Comparison of ENCODE assay signal across 18 mouse cellular contexts in the genomic region with DNA sequence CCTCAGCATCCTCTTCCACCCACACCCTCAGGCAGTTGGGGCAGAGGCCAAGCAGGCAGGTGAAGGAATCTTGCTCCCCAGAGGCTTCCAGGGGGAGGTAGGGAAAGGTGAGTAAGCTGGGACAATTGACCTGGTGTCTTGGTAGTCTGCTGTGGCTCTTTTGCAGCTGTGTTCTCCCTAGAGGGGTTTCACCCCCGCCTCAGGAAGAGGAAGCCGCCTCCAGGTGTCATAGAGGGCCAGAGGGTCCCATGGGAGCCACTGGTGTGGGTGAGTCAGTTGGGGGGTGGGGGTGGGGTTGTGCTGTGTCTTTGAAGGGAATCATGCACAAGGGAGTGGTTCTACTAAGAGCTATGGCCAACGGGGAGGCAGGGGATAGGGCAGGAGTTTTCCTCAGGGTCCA.
DNase-seq lines count a peak whose midpoint lies in the region; ATAC-seq lines count a peak whose summit lies in the region.
"Had no signal": no experiment of that assay in that cellular context is flagged by ENCODE, and none has a peak within 500 bp of the region (broad histone marks: within the 10 kb centered on the region; RNA-seq: fewer than 3 reads in every experiment).

No protein-coding gene starts in this region.

- no peak overlapping the region for H3K4me3 ChIP-seq in heart, embryonic 16.5 days (ENCODE audit: low read length)
- H3K4me3 ChIP-seq: embryonic facial prominence, embryonic 15.5 days; forebrain, embryonic 13.5 days; neural tube, embryonic 13.5 days had no signal

- H3K36me3 ChIP-seq in heart, embryonic 16.5 days (ENCODE audit: control insufficient read depth, insufficient read depth) = no peaks in the 10 kb centered on the region
- H3K36me3 ChIP-seq: embryonic facial prominence, embryonic 15.5 days; neural tube, embryonic 13.5 days had no signal

- no peak for DNase-seq in heart, adult 18-20 months
- DNase-seq in B cell, adult 2 months = peak; percentile 84 to 86
- peak; percentile 51 for DNase-seq in NIH3T3 (ENCODE audit: low read depth)
- DNase-seq in kidney, postnatal 25 days = no peak
- no peak for DNase-seq in yolk sac, embryonic 10.5 days (ENCODE audit: low spot score)
- DNase-seq in lung, postnatal 36 days = no peak
- DNase-seq: cerebellum, adult 8-10 months; kidney, adult 18-20 months; kidney, postnatal 36 days; left cerebral cortex, postnatal 4 days had no signal

- 68% methylated on average over 3 of the region's 3 CpGs for WGBS in heart, embryonic 16.5 days

- no peak for ATAC-seq in heart, embryonic 16.5 days (replicated peaks; ENCODE audit: extremely low read depth, insufficient read depth, low FRiP score)
- peak; percentile 63 for ATAC-seq in neutrophil, adult 5-6 weeks (ENCODE audit: extremely low read depth, insufficient number of reproducible peaks, low FRiP score, poor library complexity, severe bottlenecking)
- ATAC-seq: forebrain, embryonic 13.5 days; hindbrain, postnatal 0 days had no signal

- no peaks in the 10 kb centered on the region for H3K27me3 ChIP-seq in heart, embryonic 16.5 days (ENCODE audit: control insufficient read depth, insufficient read depth, low read length)
- H3K27me3 ChIP-seq: embryonic facial prominence, embryonic 15.5 days; forebrain, embryonic 13.5 days; megakaryocyte, embryonic 14.5 days; neural tube, embryonic 13.5 days had no signal

- H3K27ac ChIP-seq in heart, embryonic 16.5 days (ENCODE audit: low read length) = 0 out of 2 replicates have a peak overlapping the region, but pooled peaks have one; percentile 95
- H3K27ac ChIP-seq: embryonic facial prominence, embryonic 15.5 days; forebrain, embryonic 13.5 days; hindbrain, postnatal 0 days; neural tube, embryonic 13.5 days; stomach, postnatal 0 days had no signal

- H3K4me1 ChIP-seq in heart, embryonic 16.5 days (ENCODE audit: control insufficient read depth, insufficient read depth, low read length) = peaks cover 42% of the 10 kb centered on the region
- H3K4me1 ChIP-seq: forebrain, embryonic 13.5 days; neural tube, embryonic 13.5 days had no signal

- H3K9ac ChIP-seq in heart, embryonic 16.5 days (ENCODE audit: low read length) = no peak overlapping the region
- H3K9ac ChIP-seq: embryonic facial prominence, embryonic 15.5 days; forebrain, embryonic 13.5 days; neural tube, embryonic 13.5 days had no signal

- H3K9me3 ChIP-seq in heart, embryonic 16.5 days (replicated peaks; ENCODE audit: control insufficient read depth, low read length) = no peaks in the 10 kb centered on the region
- H3K9me3 ChIP-seq: embryonic facial prominence, embryonic 15.5 days; forebrain, embryonic 13.5 days; megakaryocyte, embryonic 14.5 days; neural tube, embryonic 13.5 days had no signal

- no peak overlapping the region for H3K4me2 ChIP-seq in heart, embryonic 16.5 days (ENCODE audit: low read depth, low read length)
- H3K4me2 ChIP-seq: embryonic facial prominence, embryonic 15.5 days; forebrain, embryonic 13.5 days; neural tube, embryonic 13.5 days had no signal

Comparison
In these comparisons a context has a peak if more than half of its experiments do, and no peak if none do; other contexts are left out.
1. DNase-seq: peak in B cell, adult 2 months (2 of 2) and NIH3T3 (single experiment); none in heart, adult 18-20 months (0 of 2), kidney, postnatal 25 days (0 of 2), yolk sac, embryonic 10.5 days (single experiment) and lung, postnatal 36 days (single experiment).